Mouse (Mus musculus): ENCODE results near the gene Il3ra. TPM values are rescaled to one million over a fixed set of nuclear protein-coding genes. Genes with fewer than 3 reads are reported as not detected.

Il3ra gene
- total RNA-seq (2021) = 1 to 10 TPM; 3.4 to 5.0 TPM
- long read RNA-seq, experiment 1, partial matches to known transcripts = 1 of 2 reads
- long read RNA-seq, experiment 1, other reads (novel, unspliced or antisense) = 1 of 2 reads
- long read RNA-seq, experiment 2, partial matches to known transcripts = 0 of 1 reads
- long read RNA-seq, experiment 2, other reads (novel, unspliced or antisense) = 1 of 1 reads

DNA sequence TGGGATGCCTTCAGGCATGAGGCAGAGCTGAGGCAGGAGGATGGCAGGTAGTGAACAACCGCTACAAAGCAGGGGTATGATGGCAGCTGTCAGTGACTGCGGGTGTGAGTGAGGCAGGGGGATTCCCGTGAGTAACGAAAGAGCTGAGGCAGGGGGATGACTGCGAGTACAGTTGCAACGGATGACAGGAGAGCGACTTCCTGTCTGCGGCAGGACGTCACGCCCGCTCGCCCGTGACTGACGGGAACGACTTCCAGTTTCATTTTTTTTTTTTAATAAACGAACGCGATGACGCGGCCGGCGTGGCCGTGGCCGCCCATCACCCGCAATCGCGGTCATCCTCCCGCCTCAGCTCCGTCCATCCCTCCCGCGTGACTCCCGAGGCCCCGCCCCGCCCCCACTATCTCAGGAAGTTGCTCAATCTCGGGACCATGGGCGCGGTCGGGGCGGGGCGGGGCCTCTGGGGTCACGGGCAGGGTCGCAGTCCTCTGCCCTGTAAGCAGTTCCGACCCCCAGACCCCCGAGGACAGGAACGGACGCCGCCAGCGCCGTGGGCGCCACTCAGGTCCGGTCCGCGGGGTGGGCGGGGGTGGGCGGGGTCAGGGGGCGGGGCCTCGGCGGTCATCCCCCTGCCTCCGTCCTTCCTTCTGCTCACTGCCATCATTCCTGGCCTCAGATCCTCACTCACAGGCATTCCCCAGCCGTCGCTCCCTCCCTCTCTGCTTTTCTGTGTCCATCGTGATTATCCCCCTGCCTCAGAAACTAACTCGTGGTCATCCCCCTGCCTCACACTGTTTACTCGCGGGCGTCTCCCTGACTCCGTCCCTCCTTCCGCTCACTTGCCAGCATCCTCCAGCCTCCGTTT, at the start of gene Il3ra:
Gene Il3ra (plus strand): TSS at position 328 of the 865 bp plus-strand sequence.
- peak; percentile 71 to 76 for DNase-seq (ENCODE audit: low spot score in 2 of 2)
- peak within 1 kb of the TSS; percentile 88 for H3K27ac ChIP-seq
- TF ChIP-seq CTCF (conservative IDR thresholded peaks at IDR 0.05) = no peak
- H3K4me3 ChIP-seq = peak within 1 kb of the TSS; percentile 74

- TF ChIP-seq CTCF (conservative IDR thresholded peaks at IDR 0.05) = no peak
- no peak overlapping the region for H3K27ac ChIP-seq
- H3K4me3 ChIP-seq = no peak overlapping the region; the same call in 1 of the 2 replicates
- no peak for DNase-seq (ENCODE audit: low spot score in 2 of 2)
Measured at GRCm38 (mm10) chr14:14308938-14309337, 37.1 kb upstream of the Il3ra start.

GRCm38 (mm10) chr14:14309416-14309815, 36.7 kb upstream of the Il3ra start:
- DNase-seq (ENCODE audit: low spot score in 2 of 2) = no peak
- Histone ChIP-seq H3K27ac (no peak overlapping the region), H3K4me3 (no peak overlapping the region)
- TF ChIP-seq CTCF (conservative IDR thresholded peaks at IDR 0.05) = no peak

DNA sequence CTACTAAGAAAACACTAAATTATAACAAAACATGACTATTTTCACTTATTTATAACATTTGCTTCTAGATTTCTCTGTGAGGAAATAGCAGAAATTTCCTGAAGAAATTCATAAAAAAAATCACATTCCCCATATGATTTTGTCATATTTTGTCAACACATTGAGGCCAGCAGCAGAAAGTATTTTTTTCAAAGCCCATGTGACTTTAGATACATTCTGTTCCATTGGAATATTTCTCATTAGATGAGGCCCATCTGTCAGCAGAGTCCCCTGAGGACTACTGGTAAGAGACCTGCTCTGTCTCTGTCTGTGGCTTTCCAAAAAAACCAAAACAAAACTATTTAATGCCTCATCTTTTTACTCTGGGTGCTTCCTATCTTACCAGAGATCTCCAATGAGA, 23.5 kb upstream of the Il3ra start, which contains the start of gene Olfr31:
Gene Olfr31 (plus strand): TSS at position 301 of the 400 bp plus-strand sequence.
- no peak for DNase-seq (ENCODE audit: low spot score in 2 of 2)
- Histone ChIP-seq H3K4me3 (no peak within 1 kb of the TSS), H3K27ac (no peak within 1 kb of the TSS)
- no peak for TF ChIP-seq CTCF (conservative IDR thresholded peaks at IDR 0.05)

- TF ChIP-seq CTCF (conservative IDR thresholded peaks at IDR 0.05) = peak; percentile 64
- H3K4me3 ChIP-seq = peak overlapping the region; percentile 74
- peak; percentile 75 to 77 for DNase-seq (ENCODE audit: low spot score in 2 of 2)
- H3K27ac ChIP-seq = peak overlapping the region; percentile 88
Measured at GRCm38 (mm10) chr14:14345113-14345871, 783 bp upstream of the Il3ra start.

DNA sequence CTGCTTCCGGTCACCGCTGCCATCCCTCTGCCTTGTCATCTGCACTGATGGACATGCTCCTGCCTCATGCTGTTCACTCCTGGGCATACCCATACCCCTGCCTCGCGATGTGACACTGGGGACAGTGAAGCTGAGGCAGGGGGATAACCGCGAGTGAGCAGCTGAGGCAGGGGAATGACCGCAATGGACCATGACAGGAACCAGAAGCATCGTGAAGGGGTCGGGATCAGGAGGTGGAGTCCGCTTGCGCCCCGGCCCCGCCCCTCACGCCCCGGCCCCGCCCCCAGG, 682 bp downstream of the Il3ra start:
- peak overlapping the region; percentile 88 for H3K27ac ChIP-seq
- H3K4me3 ChIP-seq = peak overlapping the region; percentile 74
- DNase-seq (ENCODE audit: low spot score in 2 of 2) = no peak
- no peak for TF ChIP-seq CTCF (conservative IDR thresholded peaks at IDR 0.05)

- Histone ChIP-seq H3K4me3 (no peak overlapping the region), H3K27ac (no peak overlapping the region)
- no peak for TF ChIP-seq CTCF (conservative IDR thresholded peaks at IDR 0.05)
- DNase-seq (ENCODE audit: low spot score in 2 of 2) = peak in 1 of 2 experiments; percentile 35
Measured at GRCm38 (mm10) chr14:14347151-14347835, 1.2 kb downstream of the Il3ra start.

- DNase-seq (ENCODE audit: low spot score in 2 of 2) = peak in 1 of 2 experiments; percentile 38
- no peak overlapping the region for H3K4me3 ChIP-seq
- H3K27ac ChIP-seq = no peak overlapping the region
- TF ChIP-seq CTCF (conservative IDR thresholded peaks at IDR 0.05) = no peak
Measured at GRCm38 (mm10) chr14:14347836-14348621, 2.0 kb downstream of the Il3ra start.

DNA sequence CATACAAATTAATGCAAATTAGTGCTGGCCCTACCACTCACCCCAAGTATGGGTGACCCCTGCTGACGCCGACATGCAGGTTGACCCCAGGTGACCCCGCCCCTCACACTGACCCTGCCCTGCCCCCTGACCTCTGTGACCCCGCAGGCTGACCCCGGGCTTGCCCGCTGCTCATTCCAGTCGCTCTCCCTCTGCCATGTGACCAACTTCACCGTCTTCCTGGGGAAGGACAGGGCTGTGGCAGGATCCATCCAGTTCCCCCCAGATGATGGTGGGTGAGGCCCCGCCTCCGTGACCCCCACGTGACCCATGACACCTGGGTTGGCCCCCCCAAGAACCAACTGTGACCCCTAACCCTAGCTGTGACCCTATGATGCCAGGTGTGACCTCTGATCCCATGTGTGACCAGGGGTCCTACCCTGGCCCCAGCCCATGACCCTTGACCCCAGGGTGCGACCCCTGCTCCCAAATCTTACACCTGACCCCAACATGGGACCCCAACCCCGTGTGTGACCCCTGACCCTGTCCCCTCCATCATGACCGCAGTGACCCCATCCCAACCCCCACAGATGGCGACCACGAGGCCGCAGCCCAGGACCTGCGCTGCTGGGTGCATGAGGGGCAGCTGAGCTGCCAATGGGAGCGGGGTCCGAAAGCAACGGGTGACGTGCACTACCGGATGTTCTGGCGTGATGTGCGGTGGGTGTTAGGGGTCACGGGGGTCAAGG, 2.8 kb downstream of the Il3ra start:
- H3K4me3 ChIP-seq = no peak overlapping the region
- H3K27ac ChIP-seq = no peak overlapping the region
- TF ChIP-seq CTCF (conservative IDR thresholded peaks at IDR 0.05) = no peak

GRCm38 (mm10) chr14:14349485-14350262, 3.6 kb downstream of the Il3ra start:
- no peak for TF ChIP-seq CTCF (conservative IDR thresholded peaks at IDR 0.05)
- no peak overlapping the region for H3K27ac ChIP-seq

More for the DNA sequence above, 2.8 kb downstream of the Il3ra start:
- peak in 1 of 2 experiments; percentile 16 for DNase-seq (ENCODE audit: low spot score in 2 of 2)

More at GRCm38 (mm10) chr14:14349485-14350262, 3.6 kb downstream of the Il3ra start:
- no peak overlapping the region for H3K4me3 ChIP-seq
- no peak for DNase-seq (ENCODE audit: low spot score in 2 of 2)
